Mouse (Mus musculus) cerebellum, adult 2 months (tissue): Measurements from ENCODE around the gene Smad9.

Experiments used
- CTCF ChIP-seq: fragments of 200-500 bp; IDR thresholded peaks from 2 replicates; pipeline ENCODE4 v1.5.1; 2011; ENCODE audit warnings: low read depth, mild to moderate bottlenecking, control low read depth, low read length, moderate library complexity, borderline replicate concordance; ENCODE audit not compliant: insufficient read depth
- POLR2A ChIP-seq: fragments of 200-500 bp; IDR thresholded peaks from 2 replicates; pipeline ENCODE4 v1.6.1; 2011; ENCODE audit warnings: low read length, control low read depth, borderline replicate concordance; ENCODE audit not compliant: insufficient read depth

- TF ChIP-seq CTCF: 0 out of 2 replicates have a peak, but pooled peaks have one; percentile 12
- TF ChIP-seq POLR2A: no peak
Measured at GRCm38 (mm10) chr3:54773613-54774012, 18.2 kb downstream of the Smad9 start.
